Mouse (Mus musculus) olfactory bulb, adult 2 months (tissue): ENCODE data around the gene Trappc2l. TPM values are rescaled to one million over a fixed set of nuclear protein-coding genes. Genes with fewer than 3 reads are reported as not detected.

Experiments used
- H3K27ac ChIP-seq: fragments of 200-500 bp; 2 replicates; pipeline ENCODE4 v1.5.1; 2012; ENCODE audit warnings: low read depth, low read length; ENCODE audit not compliant: insufficient read depth
- H3K4me1 ChIP-seq: fragments of 200-500 bp; 2 replicates; pipeline ENCODE4 v1.6.1; 2012; ENCODE audit warnings: low read length; ENCODE audit not compliant: control insufficient read depth, insufficient read depth
- H3K4me3 ChIP-seq: fragments of 200-500 bp; 2 replicates; pipeline ENCODE4 v1.5.1; 2012; ENCODE audit warnings: mild to moderate bottlenecking, low read depth, low read length, moderate library complexity; ENCODE audit not compliant: insufficient read depth
- CTCF ChIP-seq: fragments of 200-500 bp; IDR thresholded peaks from 2 replicates; pipeline ENCODE4 v1.5.1; 2012; ENCODE audit warnings: low read depth, mild to moderate bottlenecking, low read length, moderate library complexity; ENCODE audit not compliant: insufficient read depth
- POLR2A ChIP-seq: fragments of 200-500 bp; IDR thresholded peaks from 2 replicates; pipeline ENCODE4 v1.6.1; 2012; ENCODE audit warnings: mild to moderate bottlenecking, low read depth, low read length, moderate library complexity; ENCODE audit not compliant: insufficient read depth
- whole genome bisulfite sequencing: fragments of 180-500 bp; shearing (Covaris S2); methylation state at CpG from one replicate; pipeline ENCODE4 v1.1.7; 2018; 5-methylcytosine and 5-hydroxymethylcytosine counted together
- polyA plus RNA-seq: library from polyadenylated mRNA; stranded (reverse); fragments of >200 nt; gene quantifications from 2 replicates; pipeline ENCODE4 v1.2.4, GENCODE M21; 2012; ENCODE audit warnings: low replicate concordance; ENCODE audit not compliant: missing spikeins, insufficient read depth, insufficient read length

Trappc2l gene
- polyA plus RNA-seq, 1 experiment, result not detected

- Histone ChIP-seq H3K4me3 (peak within 1 kb of the TSS; percentile 75), H3K27ac (0 out of 2 replicates have a peak within 1 kb of the TSS, but pooled peaks have one; percentile 5), H3K4me1 (peaks cover 22% of the 10 kb centered on the region)
- TF ChIP-seq POLR2A (no peak; the same call in none of the 2 replicates), CTCF (no peak)
- WGBS, result under 1% methylated on average over 39 of the region's 39 CpGs
Observed at GRCm38 (mm10) chr8:122576648-122577022, 34.8 kb upstream of the Trappc2l start, which contains the start of gene Aprt. Aprt (minus strand) TSS chr8:122576909.

GRCm38 (mm10) chr8:122577116-122577515 is 34.3 kb upstream of the Trappc2l start:
- H3K4me1 ChIP-seq, result peaks cover 22% of the 10 kb centered on the region
- H3K4me3 ChIP-seq, result peak overlapping the region; percentile 75
- no peak for TF ChIP-seq CTCF
- no peak for TF ChIP-seq POLR2A
- no peak overlapping the region for H3K27ac ChIP-seq
- 37% methylated on average over 10 of the region's 10 CpGs for WGBS

- 61% methylated on average over 7 of the region's 7 CpGs for WGBS
- H3K4me3 ChIP-seq, result no peak overlapping the region
- H3K4me1 ChIP-seq, result peaks cover 22% of the 10 kb centered on the region
- no peak overlapping the region for H3K27ac ChIP-seq
- TF ChIP-seq CTCF, result no peak
- no peak for TF ChIP-seq POLR2A
Observed at GRCm38 (mm10) chr8:122579196-122579595, 32.2 kb upstream of the Trappc2l start.

- no peak overlapping the region for H3K27ac ChIP-seq
- TF ChIP-seq POLR2A, result no peak
- no peak for TF ChIP-seq CTCF
- WGBS, result 84% methylated on average over 15 of the region's 15 CpGs
- H3K4me3 ChIP-seq, result no peak overlapping the region
- H3K4me1 ChIP-seq, result peaks cover 8% of the 10 kb centered on the region
Observed at GRCm38 (mm10) chr8:122580926-122581325, 30.5 kb upstream of the Trappc2l start.

GRCm38 (mm10) chr8:122584981-122585380 is 26.5 kb upstream of the Trappc2l start:
- Histone ChIP-seq H3K4me1 (no peaks in the 10 kb centered on the region), H3K4me3 (no peak overlapping the region), H3K27ac (no peak overlapping the region)
- WGBS, result 87% methylated on average over 9 of the region's 9 CpGs
- no peak for TF ChIP-seq POLR2A
- TF ChIP-seq CTCF, result no peak

- Histone ChIP-seq H3K27ac (no peak overlapping the region), H3K4me3 (no peak overlapping the region), H3K4me1 (no peaks in the 10 kb centered on the region)
- TF ChIP-seq POLR2A, result no peak
- no peak for TF ChIP-seq CTCF
- WGBS, result 79% methylated on average over 14 of the region's 14 CpGs
Observed at GRCm38 (mm10) chr8:122585411-122585891, 26.0 kb upstream of the Trappc2l start.

- WGBS, result 56% methylated on average over 7 of the region's 7 CpGs
- Histone ChIP-seq H3K4me3 (no peak overlapping the region), H3K27ac (no peak overlapping the region), H3K4me1 (no peaks in the 10 kb centered on the region)
- TF ChIP-seq CTCF (no peak), POLR2A (no peak)
Observed at GRCm38 (mm10) chr8:122586171-122586570, 25.3 kb upstream of the Trappc2l start.

GRCm38 (mm10) chr8:122586749-122587148 is 24.7 kb upstream of the Trappc2l start:
- Histone ChIP-seq H3K4me3 (no peak overlapping the region), H3K27ac (no peak overlapping the region), H3K4me1 (no peaks in the 10 kb centered on the region)
- TF ChIP-seq POLR2A (no peak), CTCF (no peak)
- WGBS, result 88% methylated on average over 10 of the region's 10 CpGs

GRCm38 (mm10) chr8:122593240-122593639 is 18.2 kb upstream of the Trappc2l start:
- H3K27ac ChIP-seq, result no peak overlapping the region
- WGBS, result 81% methylated on average over 12 of the region's 12 CpGs
- TF ChIP-seq CTCF (no peak), POLR2A (no peak)

GRCm38 (mm10) chr8:122593783-122594507 is 17.5 kb upstream of the Trappc2l start:
- H3K4me1 ChIP-seq, result peaks cover 18% of the 10 kb centered on the region
- H3K4me3 ChIP-seq, result no peak overlapping the region
- H3K27ac ChIP-seq, result peak overlapping the region; percentile 45
- 53% methylated on average over 19 of the region's 19 CpGs for WGBS
- TF ChIP-seq POLR2A (no peak), CTCF (no peak)

More at GRCm38 (mm10) chr8:122593240-122593639, 18.2 kb upstream of the Trappc2l start:
- peaks cover 18% of the 10 kb centered on the region for H3K4me1 ChIP-seq
- H3K4me3 ChIP-seq, result no peak overlapping the region
